Mouse (Mus musculus): ENCODE data around the gene Olfr187.

- TF ChIP-seq USF1 (IDR thresholded peaks at IDR 0.05; ENCODE audit: low read depth) = no peak
- no peak for TF ChIP-seq TCF3 (IDR thresholded peaks at IDR 0.05; ENCODE audit: insufficient read length, low read depth)
These were observed 6.3 kb upstream of the Olfr187 start for GRCm38 (mm10) chr16:59045835-59046234.

Data from myocyte (in vitro differentiated cells).